8 mouse cellular contexts compared by ENCODE assay signal in the genomic region with DNA sequence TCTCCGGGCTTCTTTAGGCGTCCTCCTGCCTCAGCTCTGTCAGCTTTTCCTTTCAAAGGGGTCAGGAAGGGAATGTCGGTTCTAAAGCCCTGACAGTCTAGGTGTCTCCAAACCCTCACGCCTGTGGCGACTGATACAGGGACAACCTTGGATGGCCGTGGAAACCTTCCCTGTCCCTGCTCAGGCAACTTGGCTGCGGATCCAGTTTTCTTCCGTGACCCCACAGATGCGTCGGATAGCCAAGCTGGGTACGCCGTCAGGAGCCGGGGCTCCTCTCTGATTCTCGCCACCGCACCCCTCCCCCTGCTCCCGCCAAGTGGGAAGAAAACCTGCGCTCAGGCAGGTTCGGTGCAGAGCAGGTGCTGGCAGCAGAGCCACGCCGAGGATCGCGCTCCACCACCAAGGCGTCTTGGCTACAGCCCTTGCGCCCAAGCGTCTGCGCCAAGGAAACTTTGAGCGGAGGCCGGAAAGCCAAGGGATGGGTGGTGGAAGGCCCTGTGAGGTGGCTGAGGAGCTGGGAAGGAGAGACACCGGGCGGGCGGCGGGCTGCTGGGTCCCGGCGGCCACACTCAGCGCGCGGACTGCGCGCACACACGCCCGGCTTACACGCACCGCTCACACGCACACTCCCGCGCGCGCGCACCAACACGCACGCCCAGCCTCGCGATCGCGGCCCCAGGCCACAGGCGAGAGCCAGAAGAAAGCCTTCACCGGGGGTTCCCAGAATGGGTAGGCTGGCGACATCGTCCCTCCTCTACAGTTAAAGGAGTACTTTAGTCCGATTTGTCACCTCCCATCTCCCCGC. TPM values are rescaled to one million over a fixed set of nuclear protein-coding genes. Genes with fewer than 3 reads are reported as not detected.
DNase-seq lines count a peak whose midpoint lies in the region; ATAC-seq and TF ChIP-seq lines count a peak whose summit lies in the region.
"Had no signal": no experiment of that assay in that cellular context is flagged by ENCODE, and none has a peak within 500 bp of the region (broad histone marks: within the 10 kb centered on the region; RNA-seq: fewer than 3 reads in every experiment).

Gene Lingo2 (minus strand): TSS at position 598 of the 805 bp plus-strand sequence.

- no peaks in the 10 kb centered on the region for H3K36me3 ChIP-seq in testis, adult 2 months (ENCODE audit: control insufficient read depth, insufficient read depth, low read length)
- no peaks in the 10 kb centered on the region for H3K36me3 ChIP-seq in forebrain, embryonic 12.5 days (replicated peaks)
- H3K36me3 ChIP-seq in intestine, postnatal 0 days (ENCODE audit: control insufficient read depth, insufficient read depth) = no peaks in the 10 kb centered on the region
- H3K36me3 ChIP-seq in stomach, postnatal 0 days (ENCODE audit: control insufficient read depth, insufficient read depth, low read length) = no peaks in the 10 kb centered on the region

- TF ChIP-seq CTCF in testis, adult 2 months (IDR thresholded peaks at IDR 0.05; ENCODE audit: control insufficient read depth, insufficient read depth, insufficient replicate concordance, low read depth, low read length) = no peak
- no peak for TF ChIP-seq CTCF in intestine, postnatal 0 days (IDR thresholded peaks at IDR 0.05; ENCODE audit: low read depth)
- TF ChIP-seq CTCF in stomach, postnatal 0 days (IDR thresholded peaks at IDR 0.05; ENCODE audit: low read depth) = no peak

- no peak for TF ChIP-seq EP300 in stomach, postnatal 0 days (optimal IDR thresholded peaks at IDR 0.05)

- peaks cover 7% of the 10 kb centered on the region for H3K4me1 ChIP-seq in testis, adult 2 months (ENCODE audit: control insufficient read depth, insufficient read depth, low read length)
- H3K4me1 ChIP-seq in forebrain, embryonic 12.5 days = peaks cover 29% of the 10 kb centered on the region
- H3K4me1 ChIP-seq in intestine, postnatal 0 days (replicated peaks; ENCODE audit: control insufficient read depth, insufficient read depth, low read length) = 0 out of 2 replicates have a peak, but pooled peaks cover 5% of the 10 kb centered on the region
- H3K4me1 ChIP-seq in stomach, postnatal 0 days (replicated peaks; ENCODE audit: control insufficient read depth, insufficient read depth) = no peaks in the 10 kb centered on the region; the same call in 1 of the 2 replicates

- H3K9me3 ChIP-seq in forebrain, embryonic 12.5 days = no peaks in the 10 kb centered on the region
- H3K9me3 ChIP-seq in intestine, postnatal 0 days (ENCODE audit: control insufficient read depth) = no peaks in the 10 kb centered on the region
- H3K9me3 ChIP-seq in stomach, postnatal 0 days (ENCODE audit: control insufficient read depth, low read length) = no peaks in the 10 kb centered on the region

- H3K27me3 ChIP-seq in testis, adult 2 months (ENCODE audit: control insufficient read depth, insufficient read depth, low read length) = no peaks in the 10 kb centered on the region
- peaks cover 48% of the 10 kb centered on the region for H3K27me3 ChIP-seq in forebrain, embryonic 12.5 days
- H3K27me3 ChIP-seq in intestine, postnatal 0 days (replicated peaks; ENCODE audit: control insufficient read depth, insufficient read depth, low read length) = peaks cover 47% of the 10 kb centered on the region
- peaks cover 10% of the 10 kb centered on the region; the same call in 1 of the 2 replicates for H3K27me3 ChIP-seq in stomach, postnatal 0 days (ENCODE audit: control insufficient read depth, insufficient read depth, low read length)

- no peak for DNase-seq in testis, postnatal 14 days (ENCODE audit: low spot score)
- DNase-seq in mesoderm, embryonic 11.5 days (ENCODE audit: low read depth, low spot score) = peak; percentile 34
- DNase-seq in stomach, postnatal 0 days (ENCODE audit: low spot score) = peak; percentile 21
- DNase-seq in urinary bladder, postnatal 36 days (ENCODE audit: low spot score in 2 of 2) = no peak

- H3K4me3 ChIP-seq in testis, adult 2 months (ENCODE audit: control insufficient read depth, low read depth, low read length) = peak within 1 kb of the TSS; percentile 2
- peak within 1 kb of the TSS; percentile 60 for H3K4me3 ChIP-seq in forebrain, embryonic 12.5 days (replicated peaks)
- H3K4me3 ChIP-seq in intestine, postnatal 0 days (ENCODE audit: low read depth, low read length) = peak within 1 kb of the TSS; percentile 43
- H3K4me3 ChIP-seq in stomach, postnatal 0 days (ENCODE audit: low read depth, low read length) = peak within 1 kb of the TSS; percentile 48

- WGBS in forebrain, embryonic 12.5 days = under 1% methylated on average over 60 of the region's 61 CpGs
- under 1% methylated on average over 61 of the region's 61 CpGs for WGBS in intestine, postnatal 0 days
- under 1% methylated on average over 39 of the region's 61 CpGs for WGBS in stomach, postnatal 0 days

- peak; percentile 56 for ATAC-seq in forebrain, embryonic 12.5 days (ENCODE audit: low FRiP score)
- ATAC-seq in intestine, postnatal 0 days = no peak
- peak; percentile 21; the same call in 1 of the 2 replicates for ATAC-seq in stomach, postnatal 0 days (ENCODE audit: low FRiP score, low TSS enrichment)

- H3K9ac ChIP-seq in forebrain, embryonic 12.5 days = peak within 1 kb of the TSS; percentile 47
- H3K9ac ChIP-seq in intestine, postnatal 0 days (ENCODE audit: low read depth, low read length) = no peak within 1 kb of the TSS
- H3K9ac ChIP-seq in stomach, postnatal 0 days (ENCODE audit: low read length) = no peak within 1 kb of the TSS; the same call in 1 of the 2 replicates

- H3K4me2 ChIP-seq in forebrain, embryonic 12.5 days = peak within 1 kb of the TSS; percentile 97
- peak within 1 kb of the TSS; percentile 73 for H3K4me2 ChIP-seq in intestine, postnatal 0 days (replicated peaks; ENCODE audit: low read depth)
- H3K4me2 ChIP-seq in stomach, postnatal 0 days (replicated peaks; ENCODE audit: low read depth) = peak within 1 kb of the TSS; percentile 84

- no peak for TF ChIP-seq POLR2A in testis, adult 2 months (IDR thresholded peaks at IDR 0.05; ENCODE audit: control insufficient read depth, low read depth, low read length)

- H3K27ac ChIP-seq in testis, adult 2 months (ENCODE audit: control insufficient read depth, insufficient read depth, low read depth, low read length) = no peak within 1 kb of the TSS
- no peak within 1 kb of the TSS for H3K27ac ChIP-seq in forebrain, embryonic 12.5 days
- H3K27ac ChIP-seq in intestine, postnatal 0 days (ENCODE audit: low read depth, low read length) = no peak within 1 kb of the TSS
- H3K27ac ChIP-seq in stomach, postnatal 0 days (replicated peaks) = no peak within 1 kb of the TSS

RNA-seq across cellular contexts. Expression of gene Lingo2, which starts in this region (rescaled TPM):
- 0.10 and 0.12 TPM in 2 replicates for polyA plus RNA-seq in testis, adult 2 months (2012; rRNA removed)
- 8.9 and 9.5 TPM in 2 replicates for polyA plus RNA-seq in forebrain, embryonic 12.5 days (2016; fragmentation: Nextera tagmentation; extraction: Ambion mirVana)
- 0.40 and 0.67 TPM in 2 replicates for polyA plus RNA-seq in intestine, postnatal 0 days (2015; fragmentation: Nextera tagmentation; extraction: Ambion mirVana)
- 0.39 and 0.50 TPM in 2 replicates for polyA plus RNA-seq in stomach, postnatal 0 days (2015; fragmentation: Nextera tagmentation; extraction: Ambion mirVana)
- polyA plus RNA-seq: gonadal fat pad, adult 2 months had no signal

Comparison
In these comparisons a context has a peak if more than half of its experiments do, and no peak if none do; other contexts are left out.
1. Peak in DNase-seq, ATAC-seq, H3K4me3 ChIP-seq and H3K4me2 ChIP-seq in stomach, postnatal 0 days; RNA of the gene not detected or under 1 TPM.
2. H3K4me3 ChIP-seq: peak in every context shown above with its lines; median percentile 60 in forebrain, embryonic 12.5 days; 48 in stomach, postnatal 0 days; 43 in intestine, postnatal 0 days; 2 in testis, adult 2 months.